Mouse (Mus musculus): ENCODE measurements at regions not wholly inside any gene's neighbourhood (a gene's known extent, or its start where the extent isn't known, plus 50 kb on each side); places are given as distances from the start of the nearest gene placed in this dataset.

GRCm38 (mm10) chr13:3729926-3730698 lies 74.0 kb downstream of the Calml3 start:
- Histone ChIP-seq H3K4me1 (ENCODE audit: control insufficient read depth, insufficient read depth, low read length) (no peaks in the 10 kb centered on the region), H3K27ac (replicated peaks; ENCODE audit: insufficient read depth, low read depth, low read length) (no peak overlapping the region), H3K79me2 (ENCODE audit: control insufficient read depth, insufficient read depth, low read length) (no peaks in the 10 kb centered on the region), H3K36me3 (ENCODE audit: control insufficient read depth, insufficient read depth, low read length) (no peaks in the 10 kb centered on the region), H3K27me3 (ENCODE audit: control insufficient read depth, insufficient read depth, low read length) (no peaks in the 10 kb centered on the region), H3K9ac (ENCODE audit: low read depth, low read length) (no peak overlapping the region), H3K4me3 (ENCODE audit: insufficient read depth, low read depth, low read length) (no peak overlapping the region)
- WGBS = 38% methylated on average over 3 of the region's 3 CpGs
- no peak for DNase-seq (ENCODE audit: extremely low read depth, low read depth, low spot score)
- TF ChIP-seq CTCF (IDR thresholded peaks at IDR 0.05; ENCODE audit: low read depth, low read length) (no peak), POLR2A (IDR thresholded peaks at IDR 0.05; ENCODE audit: extremely low read depth, insufficient read depth, low read length) (no peak)

- TF ChIP-seq CTCF (IDR thresholded peaks at IDR 0.05; ENCODE audit: low read depth, low read length) (no peak), POLR2A (IDR thresholded peaks at IDR 0.05; ENCODE audit: extremely low read depth, insufficient read depth, low read length) (no peak)
- no peak overlapping the region for H3K9ac ChIP-seq (ENCODE audit: low read depth, low read length)
- H3K27me3 ChIP-seq (ENCODE audit: control insufficient read depth, insufficient read depth, low read length) = no peaks in the 10 kb centered on the region
- no peak overlapping the region for H3K4me3 ChIP-seq (ENCODE audit: insufficient read depth, low read depth, low read length)
- H3K36me3 ChIP-seq (ENCODE audit: control insufficient read depth, insufficient read depth, low read length) = no peaks in the 10 kb centered on the region
- H3K27ac ChIP-seq (replicated peaks; ENCODE audit: insufficient read depth, low read depth, low read length) = no peak overlapping the region
- no peaks in the 10 kb centered on the region for H3K79me2 ChIP-seq (ENCODE audit: control insufficient read depth, insufficient read depth, low read length)
- WGBS = 76% methylated on average over 3 of the region's 3 CpGs
- H3K4me1 ChIP-seq (ENCODE audit: control insufficient read depth, insufficient read depth, low read length) = no peaks in the 10 kb centered on the region
- DNase-seq (ENCODE audit: extremely low read depth, low read depth, low spot score) = no peak
Measured at GRCm38 (mm10) chr13:3728888-3729287, 75.2 kb downstream of the Calml3 start.

GRCm38 (mm10) chr13:3726331-3726781 lies 77.8 kb downstream of the Calml3 start:
- no peaks in the 10 kb centered on the region for H3K27me3 ChIP-seq (ENCODE audit: control insufficient read depth, insufficient read depth, low read length)
- no peak overlapping the region for H3K9ac ChIP-seq (ENCODE audit: low read depth, low read length)
- H3K27ac ChIP-seq (replicated peaks; ENCODE audit: insufficient read depth, low read depth, low read length) = no peak overlapping the region
- no peaks in the 10 kb centered on the region for H3K79me2 ChIP-seq (ENCODE audit: control insufficient read depth, insufficient read depth, low read length)
- DNase-seq (ENCODE audit: extremely low read depth, low read depth, low spot score) = no peak
- H3K4me3 ChIP-seq (ENCODE audit: insufficient read depth, low read depth, low read length) = no peak overlapping the region
- 60% methylated on average over 5 of the region's 5 CpGs for WGBS
- no peaks in the 10 kb centered on the region for H3K4me1 ChIP-seq (ENCODE audit: control insufficient read depth, insufficient read depth, low read length)
- TF ChIP-seq CTCF (IDR thresholded peaks at IDR 0.05; ENCODE audit: low read depth, low read length) (no peak), POLR2A (IDR thresholded peaks at IDR 0.05; ENCODE audit: extremely low read depth, insufficient read depth, low read length) (no peak)
- H3K36me3 ChIP-seq (ENCODE audit: control insufficient read depth, insufficient read depth, low read length) = no peaks in the 10 kb centered on the region

- no peak for TF ChIP-seq CTCF (IDR thresholded peaks at IDR 0.05; ENCODE audit: low read depth, low read length)
- no peak for TF ChIP-seq POLR2A (IDR thresholded peaks at IDR 0.05; ENCODE audit: extremely low read depth, insufficient read depth, low read length)
- H3K36me3 ChIP-seq (ENCODE audit: control insufficient read depth, insufficient read depth, low read length) = no peaks in the 10 kb centered on the region
- H3K9ac ChIP-seq (ENCODE audit: low read depth, low read length) = no peak overlapping the region
- no peaks in the 10 kb centered on the region for H3K27me3 ChIP-seq (ENCODE audit: control insufficient read depth, insufficient read depth, low read length)
- no peak overlapping the region for H3K4me3 ChIP-seq (ENCODE audit: insufficient read depth, low read depth, low read length)
- DNase-seq (ENCODE audit: extremely low read depth, low read depth, low spot score) = no peak
- H3K4me1 ChIP-seq (ENCODE audit: control insufficient read depth, insufficient read depth, low read length) = no peaks in the 10 kb centered on the region
- no peaks in the 10 kb centered on the region for H3K79me2 ChIP-seq (ENCODE audit: control insufficient read depth, insufficient read depth, low read length)
- H3K27ac ChIP-seq (replicated peaks; ENCODE audit: insufficient read depth, low read depth, low read length) = no peak overlapping the region
- 78% methylated on average over 3 of the region's 3 CpGs for WGBS
Measured at GRCm38 (mm10) chr13:3725803-3726202, 78.3 kb downstream of the Calml3 start.

GRCm38 (mm10) chr13:3724313-3724712 lies 79.8 kb downstream of the Calml3 start:
- Histone ChIP-seq H3K27me3 (ENCODE audit: control insufficient read depth, insufficient read depth, low read length) (no peaks in the 10 kb centered on the region), H3K9ac (ENCODE audit: low read depth, low read length) (no peak overlapping the region), H3K36me3 (ENCODE audit: control insufficient read depth, insufficient read depth, low read length) (no peaks in the 10 kb centered on the region), H3K4me3 (ENCODE audit: insufficient read depth, low read depth, low read length) (no peak overlapping the region), H3K27ac (replicated peaks; ENCODE audit: insufficient read depth, low read depth, low read length) (no peak overlapping the region), H3K4me1 (ENCODE audit: control insufficient read depth, insufficient read depth, low read length) (no peaks in the 10 kb centered on the region), H3K79me2 (ENCODE audit: control insufficient read depth, insufficient read depth, low read length) (no peaks in the 10 kb centered on the region)
- DNase-seq (ENCODE audit: extremely low read depth, low read depth, low spot score) = no peak
- TF ChIP-seq POLR2A (IDR thresholded peaks at IDR 0.05; ENCODE audit: extremely low read depth, insufficient read depth, low read length) (no peak), CTCF (IDR thresholded peaks at IDR 0.05; ENCODE audit: low read depth, low read length) (no peak)
- WGBS = 92% methylated on average over 3 of the region's 3 CpGs

GRCm38 (mm10) chr13:3723458-3724143 lies 80.5 kb downstream of the Calml3 start:
- no peak overlapping the region for H3K27ac ChIP-seq (replicated peaks; ENCODE audit: insufficient read depth, low read depth, low read length)
- H3K79me2 ChIP-seq (ENCODE audit: control insufficient read depth, insufficient read depth, low read length) = no peaks in the 10 kb centered on the region
- WGBS = 70% methylated on average over 5 of the region's 5 CpGs
- no peaks in the 10 kb centered on the region for H3K36me3 ChIP-seq (ENCODE audit: control insufficient read depth, insufficient read depth, low read length)
- H3K9ac ChIP-seq (ENCODE audit: low read depth, low read length) = no peak overlapping the region
- TF ChIP-seq CTCF (IDR thresholded peaks at IDR 0.05; ENCODE audit: low read depth, low read length) = no peak
- no peak for TF ChIP-seq POLR2A (IDR thresholded peaks at IDR 0.05; ENCODE audit: extremely low read depth, insufficient read depth, low read length)
- no peaks in the 10 kb centered on the region for H3K4me1 ChIP-seq (ENCODE audit: control insufficient read depth, insufficient read depth, low read length)
- no peak for DNase-seq (ENCODE audit: extremely low read depth, low read depth, low spot score)
- H3K27me3 ChIP-seq (ENCODE audit: control insufficient read depth, insufficient read depth, low read length) = no peaks in the 10 kb centered on the region
- no peak overlapping the region for H3K4me3 ChIP-seq (ENCODE audit: insufficient read depth, low read depth, low read length)

Measured in liver, adult 2 months (tissue).